In genomic region chr2:24975704-24976297, GRCm38 (mm10) we compare ENCODE assay signal across 8 mouse cellular contexts. TPM values are rescaled to one million over a fixed set of nuclear protein-coding genes. Genes with fewer than 3 reads are reported as not detected.
DNase-seq lines count a peak whose midpoint lies in the region; ATAC-seq and TF ChIP-seq lines count a peak whose summit lies in the region.

TSS of gene Pnpla7 (plus strand) at chr2:24976033.

- peaks cover 13% of the 10 kb centered on the region for H3K36me3 ChIP-seq in hindbrain, embryonic 16.5 days (ENCODE audit: control insufficient read depth, insufficient read depth, low read length)

- WGBS in hindbrain, embryonic 16.5 days, result 1% methylated on average over 16 of the region's 16 CpGs

- intact Hi-C loops in gastrocnemius, adult 2 months (cut with DNase I), result no loop called here

- no peak for TF ChIP-seq CTCF in gastrocnemius, adult 2 months (IDR thresholded peaks at IDR 0.05)

- H3K4me3 ChIP-seq in gastrocnemius, adult 2 months, result peak within 1 kb of the TSS; percentile 93
- H3K4me3 ChIP-seq in hindbrain, embryonic 16.5 days (ENCODE audit: low read length), result peak within 1 kb of the TSS; percentile 79

- H3K9me3 ChIP-seq in hindbrain, embryonic 16.5 days (ENCODE audit: control insufficient read depth, low read length), result no peaks in the 10 kb centered on the region

- ATAC-seq in common myeloid progenitor, adult 5-6 weeks (replicated peaks; ENCODE audit: low read depth, poor library complexity, severe bottlenecking), result peak; percentile 71
- ATAC-seq in hindbrain, embryonic 16.5 days, result peak; percentile 13

- peak within 1 kb of the TSS; percentile 97 for H3K27ac ChIP-seq in gastrocnemius, adult 2 months
- peak within 1 kb of the TSS; percentile 89 for H3K27ac ChIP-seq in hindbrain, embryonic 16.5 days (ENCODE audit: low read depth, low read length)

- peaks cover 20% of the 10 kb centered on the region for H3K4me1 ChIP-seq in hindbrain, embryonic 16.5 days (ENCODE audit: control insufficient read depth, insufficient read depth, low read depth, low read length)

- DNase-seq in ZHBTc4 (ENCODE audit: low read depth, low spot score), result peak; percentile 83
- DNase-seq in gastrocnemius, adult 2 months, result peak; percentile 91
- DNase-seq in left cerebral cortex, adult 18-20 months (ENCODE audit: low spot score in 2 of 2), result peak; percentile 59 to 65
- DNase-seq in lung, postnatal 4 days, result peak; percentile 88 to 90
- peak; percentile 37 for DNase-seq in retina, postnatal 7 days (ENCODE audit: low read depth, low spot score)
- peak; percentile 49 to 76 for DNase-seq in urinary bladder, adult 18-20 months (ENCODE audit: low spot score in 2 of 2)

- peak within 1 kb of the TSS; percentile 70 for H3K4me2 ChIP-seq in hindbrain, embryonic 16.5 days (ENCODE audit: low read length)

- H3K9ac ChIP-seq in hindbrain, embryonic 16.5 days (ENCODE audit: low read depth, low read length), result peak within 1 kb of the TSS; percentile 85

- H3K27me3 ChIP-seq in hindbrain, embryonic 16.5 days (replicated peaks; ENCODE audit: control insufficient read depth, insufficient read depth, low read length), result no peaks in the 10 kb centered on the region

RNA-seq across cellular contexts. Expression of gene Pnpla7, which starts in this region (rescaled TPM):
- total RNA-seq in common myeloid progenitor, adult 5-6 weeks (2017), result 32.3 and 35.7 TPM in 2 replicates
- 10 to 100 TPM; 36.5 to 44.6 TPM for total RNA-seq in gastrocnemius, adult 2 months (2021)
- polyA plus RNA-seq in hindbrain, embryonic 16.5 days (2015; fragmentation: Nextera tagmentation; extraction: Ambion mirVana), result 2.2 and 3.4 TPM in 2 replicates
- total RNA-seq in left cerebral cortex, adult 18-20 months (2021), result 10 to 100 TPM; 15.6 to 19.5 TPM

Comparison
In these comparisons a context has a peak if more than half of its experiments do, and no peak if none do; other contexts are left out.
1. Peak in every context shown above with its lines: DNase-seq, ATAC-seq, H3K4me3 ChIP-seq and H3K27ac ChIP-seq.
2. DNase-seq: peak in every context shown above with its lines; median percentile 91 in gastrocnemius, adult 2 months; 89 in lung, postnatal 4 days; 83 in ZHBTc4; 62 in urinary bladder, adult 18-20 months; 62 in left cerebral cortex, adult 18-20 months; 37 in retina, postnatal 7 days.